Mouse (Mus musculus): ENCODE data around the gene Rgs6. TPM values are rescaled to one million over a fixed set of nuclear protein-coding genes. Genes with fewer than 3 reads are reported as not detected.

Gene Rgs6
- total and polyA plus RNA-seq, 3 experiments, result not detected

DNA sequence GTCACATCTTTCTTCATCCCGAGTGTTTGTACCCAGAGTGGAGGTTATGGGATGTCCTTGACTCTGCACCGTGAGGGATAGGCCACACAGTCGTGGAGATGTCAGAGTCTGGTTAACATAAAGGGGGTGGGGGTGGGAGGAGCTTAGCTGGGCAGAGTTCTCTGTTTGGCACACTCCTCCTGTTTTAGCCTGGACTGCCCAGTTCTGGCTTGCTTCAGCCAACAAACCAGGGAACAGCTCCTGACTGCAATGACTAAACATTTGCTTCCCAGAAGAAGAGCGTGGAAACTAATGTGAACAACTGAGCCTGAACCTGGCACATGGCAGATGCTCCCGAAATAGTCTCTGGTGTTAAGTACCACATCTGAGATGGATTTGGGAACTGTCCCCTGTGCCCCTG lies 575.6 kb downstream of the Rgs6 start:
- no peak for TF ChIP-seq JUN (IDR thresholded peaks at IDR 0.05; ENCODE audit: insufficient read depth, low read depth, low read length)
- no peak for TF ChIP-seq RCOR1 (conservative IDR thresholded peaks at IDR 0.05; ENCODE audit: low read depth, low read length)
- TF ChIP-seq ZMIZ1 (IDR thresholded peaks at IDR 0.05; ENCODE audit: low read depth, low read length), result no peak
- H3K27me3 ChIP-seq (replicated peaks), result no peaks in the 10 kb centered on the region
- H3K9ac ChIP-seq (ENCODE audit: insufficient read depth, low read depth), result no peak overlapping the region
- no peaks in the 10 kb centered on the region for H3K79me2 ChIP-seq (replicated peaks; ENCODE audit: control insufficient read depth, extremely low read depth, insufficient read depth, poor library complexity, severe bottlenecking)
- H3K4me3 ChIP-seq (replicated peaks in 1 of 3; ENCODE audit: low read depth in 2 of 3, low read length in 2 of 3, poor library complexity in 1 of 3), result no peak overlapping the region
- no peaks in the 10 kb centered on the region for H3K36me3 ChIP-seq (replicated peaks in 1 of 2; ENCODE audit: control insufficient read depth in 1 of 2, insufficient read depth in 1 of 2, low read length in 1 of 2)
- H3K4me1 ChIP-seq (ENCODE audit: control insufficient read depth in 1 of 2, insufficient read depth in 2 of 2), result peaks cover 0 to 2% of the 10 kb centered on the region in 2 experiments; a peak in 1 of 4 replicates
- no peaks in the 10 kb centered on the region for H3K9me3 ChIP-seq (replicated peaks; ENCODE audit: low read length)
- dilution Hi-C loops (cut with MboI; ENCODE audit: extremely low pct_ligation_motif_present, extremely low pct_unique_long_range_greater_than_20kb, low sequenced_read_pairs), result no loop called here
- no peak for DNase-seq (ENCODE audit: extremely low read depth)
- in situ Hi-C loops (cut with MboI; ENCODE audit: low pct_ligation_motif_present, low pct_unique_long_range_greater_than_20kb, low sequenced_read_pairs), result no loop called here
- no peak overlapping the region for H3K27ac ChIP-seq (ENCODE audit: insufficient read depth, low read depth)
- no peak overlapping the region for H3K4me2 ChIP-seq (ENCODE audit: insufficient read depth, low read depth, poor library complexity, severe bottlenecking)

DNA sequence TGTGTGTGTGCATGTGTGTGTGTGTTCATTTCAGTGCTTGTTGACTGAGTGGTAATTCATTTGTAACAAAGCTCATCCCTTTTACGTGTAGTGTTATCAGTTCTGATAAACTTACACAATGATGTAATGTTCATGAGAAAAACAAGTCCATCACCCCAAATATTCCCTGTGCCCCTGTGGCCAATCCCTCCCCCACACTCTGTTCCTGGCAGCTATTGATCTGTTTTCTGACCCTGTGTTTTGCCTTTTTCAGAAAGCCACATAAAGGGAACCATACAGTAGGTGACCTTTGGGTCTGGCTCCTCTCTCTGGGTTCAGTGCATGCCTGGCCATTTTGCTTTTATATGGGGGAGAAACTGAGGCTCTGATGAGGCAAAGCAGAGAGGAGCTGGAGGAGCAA lies 577.0 kb downstream of the Rgs6 start:
- no peaks in the 10 kb centered on the region for H3K79me2 ChIP-seq (replicated peaks; ENCODE audit: control insufficient read depth, extremely low read depth, insufficient read depth, poor library complexity, severe bottlenecking)
- no peak overlapping the region for H3K9ac ChIP-seq (ENCODE audit: insufficient read depth, low read depth)
- no peaks in the 10 kb centered on the region for H3K27me3 ChIP-seq (replicated peaks)
- H3K27ac ChIP-seq (ENCODE audit: insufficient read depth, low read depth), result no peak overlapping the region
- no peak for TF ChIP-seq TBP (conservative IDR thresholded peaks at IDR 0.05; ENCODE audit: low read depth, low read length)
- no peak for TF ChIP-seq RCOR1 (conservative IDR thresholded peaks at IDR 0.05; ENCODE audit: low read depth, low read length)
- TF ChIP-seq POLR2AphosphoS2 (IDR thresholded peaks at IDR 0.05; ENCODE audit: low read depth, low read length), result no peak
- TF ChIP-seq ETS1 (conservative IDR thresholded peaks at IDR 0.05; ENCODE audit: low read depth, low read length), result no peak
- no peak for TF ChIP-seq ELF1 (IDR thresholded peaks at IDR 0.05; ENCODE audit: low read depth, low read length)
- TF ChIP-seq POLR2A (IDR thresholded peaks at IDR 0.05; ENCODE audit: low read depth, low read length), result no peak
- TF ChIP-seq MEF2A (IDR thresholded peaks at IDR 0.05; ENCODE audit: borderline replicate concordance, low read depth, low read length), result no peak
- no peak for TF ChIP-seq MAZ (IDR thresholded peaks at IDR 0.05; ENCODE audit: low read depth, low read length)
- no peak for TF ChIP-seq HCFC1 (IDR thresholded peaks at IDR 0.05; ENCODE audit: low read depth, low read length)
- no peak for TF ChIP-seq EP300 (IDR thresholded peaks at IDR 0.05; ENCODE audit: low read length)
- no peak for TF ChIP-seq ZKSCAN1 (IDR thresholded peaks at IDR 0.05; ENCODE audit: borderline replicate concordance, low read depth, low read length)
- no peak for TF ChIP-seq CTCF (conservative IDR thresholded peaks at IDR 0.05 in 1 of 2, IDR thresholded peaks at IDR 0.05 in 1 of 2; ENCODE audit: low read depth in 2 of 2, low read length in 2 of 2)
- TF ChIP-seq ZMIZ1 (IDR thresholded peaks at IDR 0.05; ENCODE audit: low read depth, low read length), result no peak
- dilution Hi-C loops (cut with MboI; ENCODE audit: extremely low pct_ligation_motif_present, extremely low pct_unique_long_range_greater_than_20kb, low sequenced_read_pairs), result no loop called here
- H3K4me3 ChIP-seq (replicated peaks in 1 of 3; ENCODE audit: low read depth in 2 of 3, low read length in 2 of 3, poor library complexity in 1 of 3), result no peak overlapping the region
- peaks cover 0 to 2% of the 10 kb centered on the region in 2 experiments; a peak in 1 of 4 replicates for H3K4me1 ChIP-seq (ENCODE audit: control insufficient read depth in 1 of 2, insufficient read depth in 2 of 2)
- H3K36me3 ChIP-seq (replicated peaks in 1 of 2; ENCODE audit: control insufficient read depth in 1 of 2, insufficient read depth in 1 of 2, low read length in 1 of 2), result no peaks in the 10 kb centered on the region
- no peaks in the 10 kb centered on the region for H3K9me3 ChIP-seq (replicated peaks; ENCODE audit: low read length)
- in situ Hi-C loops (cut with MboI; ENCODE audit: low pct_ligation_motif_present, low pct_unique_long_range_greater_than_20kb, low sequenced_read_pairs), result no loop called here
- H3K4me2 ChIP-seq (ENCODE audit: insufficient read depth, low read depth, poor library complexity, severe bottlenecking), result no peak overlapping the region
- DNase-seq (ENCODE audit: extremely low read depth), result no peak

DNA sequence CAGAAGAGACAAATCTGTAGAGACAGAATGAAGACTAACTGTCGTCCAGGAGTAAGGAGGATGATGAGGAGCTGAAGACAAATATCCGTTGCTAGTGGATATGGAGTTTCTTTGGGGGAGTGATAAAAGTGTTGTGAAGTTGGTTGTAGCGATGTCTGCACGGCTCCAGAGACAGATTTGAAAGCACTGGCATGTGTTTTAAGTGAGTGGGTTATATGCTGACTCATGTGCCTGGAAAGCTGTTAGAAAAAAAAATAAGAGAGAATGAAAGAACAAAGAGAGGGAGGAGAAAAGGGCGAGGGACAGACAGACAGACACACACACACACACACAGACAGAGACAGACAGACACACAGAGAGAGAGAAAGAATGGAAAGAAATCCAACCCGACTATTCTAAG lies 580.2 kb downstream of the Rgs6 start:
- Histone ChIP-seq H3K9me3 (replicated peaks; ENCODE audit: low read length) (no peaks in the 10 kb centered on the region), H3K79me2 (replicated peaks; ENCODE audit: control insufficient read depth, extremely low read depth, insufficient read depth, poor library complexity, severe bottlenecking) (no peaks in the 10 kb centered on the region), H3K4me2 (ENCODE audit: insufficient read depth, low read depth, poor library complexity, severe bottlenecking) (no peak overlapping the region), H3K4me3 (replicated peaks in 1 of 3; ENCODE audit: low read depth in 2 of 3, low read length in 2 of 3, poor library complexity in 1 of 3) (no peak overlapping the region), H3K36me3 (replicated peaks in 1 of 2; ENCODE audit: control insufficient read depth in 1 of 2, insufficient read depth in 1 of 2, low read length in 1 of 2) (no peaks in the 10 kb centered on the region), H3K27me3 (replicated peaks) (no peaks in the 10 kb centered on the region), H3K4me1 (ENCODE audit: control insufficient read depth in 1 of 2, insufficient read depth in 2 of 2) (peaks cover 0 to 2% of the 10 kb centered on the region in 2 experiments; a peak in 1 of 4 replicates), H3K9ac (ENCODE audit: insufficient read depth, low read depth) (no peak overlapping the region), H3K27ac (ENCODE audit: insufficient read depth, low read depth) (no peak overlapping the region)
- dilution Hi-C loops (cut with MboI; ENCODE audit: extremely low pct_ligation_motif_present, extremely low pct_unique_long_range_greater_than_20kb, low sequenced_read_pairs) (no loop called here), in situ Hi-C loops (cut with MboI; ENCODE audit: low pct_ligation_motif_present, low pct_unique_long_range_greater_than_20kb, low sequenced_read_pairs) (no loop called here)
- TF ChIP-seq USF1 (IDR thresholded peaks at IDR 0.05; ENCODE audit: low read depth, low read length), result no peak
- no peak for TF ChIP-seq POLR2A (IDR thresholded peaks at IDR 0.05; ENCODE audit: low read depth, low read length)
- no peak for DNase-seq (ENCODE audit: extremely low read depth)
